In genomic region chr6:12358737-12359136, GRCm38 (mm10) we compare ENCODE assay signal across 16 mouse cellular contexts.
"Had no signal": no experiment of that assay in that cellular context is flagged by ENCODE, and none has a peak within 500 bp of the region (broad histone marks: within the 10 kb centered on the region; RNA-seq: fewer than 3 reads in every experiment).

No protein-coding gene starts in this region.

- H3K4me2 ChIP-seq: limb, embryonic 15.5 days; liver, embryonic 12.5 days; lung, embryonic 15.5 days; midbrain, embryonic 13.5 days; neural tube, embryonic 12.5 days had no signal

- H3K27ac ChIP-seq: limb, embryonic 15.5 days; liver, embryonic 12.5 days; lung, embryonic 15.5 days; macrophage; midbrain, embryonic 13.5 days; neural tube, embryonic 12.5 days had no signal

- DNase-seq: kidney, adult 11 months; kidney, adult 9 months; kidney, postnatal 10 days; lung, postnatal 14 days; retina, postnatal 1 day; right cerebral cortex, postnatal 4 days; spleen, adult 18-20 months; thymus, adult 18-20 months; thymus, postnatal 14 days had no signal

- H3K4me1 ChIP-seq: limb, embryonic 15.5 days; liver, embryonic 12.5 days; lung, embryonic 15.5 days; megakaryocyte, embryonic 14.5 days; midbrain, embryonic 13.5 days; neural tube, embryonic 12.5 days had no signal

- H3K27me3 ChIP-seq: limb, embryonic 15.5 days; liver, embryonic 12.5 days; lung, embryonic 15.5 days; megakaryocyte, embryonic 14.5 days; midbrain, embryonic 13.5 days; neural tube, embryonic 12.5 days had no signal

- H3K4me3 ChIP-seq: limb, embryonic 15.5 days; liver, embryonic 12.5 days; lung, embryonic 15.5 days; megakaryocyte, embryonic 14.5 days; midbrain, embryonic 13.5 days; neural tube, embryonic 12.5 days had no signal

- H3K36me3 ChIP-seq: limb, embryonic 15.5 days; liver, embryonic 12.5 days; lung, embryonic 15.5 days; midbrain, embryonic 13.5 days; neural tube, embryonic 12.5 days had no signal

- ATAC-seq: liver, embryonic 12.5 days; midbrain, embryonic 13.5 days had no signal

- H3K9ac ChIP-seq: limb, embryonic 15.5 days; liver, embryonic 12.5 days; lung, embryonic 15.5 days; midbrain, embryonic 13.5 days; neural tube, embryonic 12.5 days had no signal

- H3K9me3 ChIP-seq: limb, embryonic 15.5 days; liver, embryonic 12.5 days; lung, embryonic 15.5 days; megakaryocyte, embryonic 14.5 days; midbrain, embryonic 13.5 days; neural tube, embryonic 12.5 days had no signal
